Mouse (Mus musculus) neural tube, embryonic 13.5 days (tissue): ENCODE results near the gene Mrpl41. TPM values are rescaled to one million over a fixed set of nuclear protein-coding genes. Genes with fewer than 3 reads are reported as not detected.
"Not testable (repeated sequence)": the region's sequence is repeated elsewhere in the genome, so short reads cannot be mapped to it uniquely, and the experiment has no call there.

Source experiments
- ATAC-seq: fragments of 200-750 bp; cut with Nextera tagmentation; 2 replicates; pipeline ENCODE4 v1.8.0; 2017; ENCODE audit warnings: low read depth, mild to moderate bottlenecking, moderate TSS enrichment, moderate library complexity
- H3K27ac ChIP-seq: fragments of 300-500 bp; sonication (generic); replicated peaks from 2 replicates; pipeline ENCODE4 v1.5.1; 2015; ENCODE audit warnings: moderate library complexity, mild to moderate bottlenecking, inconsistent platforms
- H3K27me3 ChIP-seq: fragments of 300-500 bp; sonication (generic); 2 replicates; pipeline ENCODE4 v1.6.1; 2015; ENCODE audit warnings: mild to moderate bottlenecking, inconsistent platforms
- H3K36me3 ChIP-seq: fragments of 300-500 bp; sonication (generic); 2 replicates; pipeline ENCODE4 v1.6.1; 2015; ENCODE audit warnings: mild to moderate bottlenecking, inconsistent platforms
- H3K4me1 ChIP-seq: fragments of 300-500 bp; sonication (generic); replicated peaks from 2 replicates; pipeline ENCODE4 v1.6.1; 2015; ENCODE audit warnings: inconsistent platforms
- H3K4me2 ChIP-seq: fragments of 300-500 bp; sonication (generic); 2 replicates; pipeline ENCODE4 v1.6.1; 2015; ENCODE audit warnings: inconsistent platforms, mild to moderate bottlenecking, moderate library complexity
- H3K4me3 ChIP-seq: fragments of 300-500 bp; sonication (generic); 2 replicates; pipeline ENCODE4 v1.5.1; 2015; ENCODE audit warnings: mild to moderate bottlenecking, inconsistent platforms
- H3K9ac ChIP-seq: fragments of 300-500 bp; sonication (generic); 2 replicates; pipeline ENCODE4 v1.6.1; 2015; ENCODE audit warnings: moderate library complexity, mild to moderate bottlenecking, inconsistent platforms
- H3K9me3 ChIP-seq: fragments of 300-500 bp; sonication (generic); 2 replicates; pipeline ENCODE4 v1.6.1; 2016; ENCODE audit warnings: inconsistent platforms
- WGBS: fragments of 180-500 bp; shearing (Covaris S2); methylation state at CpG from one replicate; pipeline ENCODE4 v1.1.7; 2015; 5-methylcytosine and 5-hydroxymethylcytosine counted together
- polyA plus RNA-seq: library from polyadenylated mRNA; unstranded; fragments of >200 nt; fragmentation: Nextera tagmentation; extraction: Ambion mirVana; gene quantifications from 2 replicates; pipeline ENCODE4 v1.2.1, GENCODE M21; 2015

Mrpl41 gene
- polyA plus RNA-seq, 1 experiment from 2014 or later = 193 TPM

DNA sequence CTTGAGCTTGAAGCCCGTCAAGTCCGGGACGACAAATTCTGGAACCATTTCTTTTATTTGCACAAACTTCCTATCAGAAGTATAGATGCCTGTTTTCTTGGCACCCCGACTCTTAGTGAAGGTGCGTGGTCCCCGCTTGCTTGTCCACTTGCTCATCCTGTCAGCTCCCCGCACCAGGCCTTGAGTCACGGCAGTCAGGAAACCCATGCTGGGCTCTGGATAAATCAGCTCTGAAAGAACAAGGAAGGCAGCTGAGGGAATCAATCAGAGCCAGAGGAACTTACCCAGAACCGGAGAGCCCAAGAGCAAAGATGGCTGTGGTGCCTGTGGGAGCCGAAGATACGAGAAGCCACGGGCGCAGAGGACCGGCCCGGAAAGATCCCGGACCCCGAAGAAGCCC, 446 bp downstream of the Mrpl41 start:
- not testable (repeated sequence) for H3K27me3 ChIP-seq

GRCm38 (mm10) chr2:24970386-24970785, 4.5 kb downstream of the Mrpl41 start:
- Histone ChIP-seq H3K36me3 (peaks cover 72% of the 10 kb centered on the region), H3K27ac (no peak overlapping the region), H3K9ac (no peak overlapping the region), H3K4me2 (no peak overlapping the region), H3K9me3 (no peaks in the 10 kb centered on the region), H3K4me3 (no peak overlapping the region), H3K27me3 (no peaks in the 10 kb centered on the region), H3K4me1 (peaks cover 16% of the 10 kb centered on the region)
- ATAC-seq = no peak
- 86% methylated on average over 4 of the region's 4 CpGs for WGBS

More for the DNA sequence above, 446 bp downstream of the Mrpl41 start:
- peak; percentile 1; the same call in 1 of the 2 replicates for ATAC-seq
- H3K36me3 ChIP-seq = peaks cover 38% of the 10 kb centered on the region
- not testable (repeated sequence) for H3K9me3 ChIP-seq
- peak overlapping the region; percentile 85 for H3K4me3 ChIP-seq
- H3K4me2 ChIP-seq = peak overlapping the region; percentile 95
- WGBS = 0% methylated on average over 17 of the region's 17 CpGs
- H3K27ac ChIP-seq = peak overlapping the region; percentile 92
- H3K9ac ChIP-seq = peak overlapping the region; percentile 90
- peaks cover 25% of the 10 kb centered on the region for H3K4me1 ChIP-seq

- peak within 1 kb of the TSS; percentile 35 for H3K27ac ChIP-seq
- H3K9ac ChIP-seq = peak within 1 kb of the TSS; percentile 76
- peak within 1 kb of the TSS; percentile 64 for H3K4me3 ChIP-seq
- H3K9me3 ChIP-seq = no peaks in the 10 kb centered on the region
- peaks cover 61% of the 10 kb centered on the region for H3K36me3 ChIP-seq
- WGBS = 1% methylated on average over 28 of the region's 28 CpGs
- ATAC-seq = peak; percentile 94
- H3K4me2 ChIP-seq = peak within 1 kb of the TSS; percentile 70
- peaks cover 15% of the 10 kb centered on the region for H3K4me1 ChIP-seq
- H3K27me3 ChIP-seq = no peaks in the 10 kb centered on the region
Measured at GRCm38 (mm10) chr2:24962304-24963000, 12.4 kb downstream of the Mrpl41 start, which contains the start of gene Dph7. Gene Dph7, plus strand, starts transcription at chr2:24962400.

DNA sequence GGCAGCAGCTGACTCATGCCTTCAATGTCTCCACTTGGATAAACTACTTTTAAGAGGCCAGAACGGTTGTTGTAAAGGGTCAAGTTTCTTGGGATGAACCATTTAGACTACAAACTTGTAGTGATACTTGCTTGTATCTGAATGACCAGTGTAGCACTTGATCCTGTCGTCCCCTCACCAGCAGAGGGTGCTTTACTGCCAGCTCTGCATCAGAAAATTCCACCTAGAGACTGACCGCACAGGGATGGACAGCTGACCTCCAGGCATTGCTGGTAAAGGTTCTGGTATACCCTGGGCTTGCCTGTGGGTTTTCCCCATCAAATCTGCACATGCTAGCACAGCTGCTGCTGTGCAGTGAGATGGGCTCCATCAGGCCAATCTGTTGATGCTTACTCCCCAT, 14.0 kb downstream of the Mrpl41 start:
- Histone ChIP-seq H3K4me3 (no peak overlapping the region), H3K9ac (no peak overlapping the region), H3K27me3 (no peaks in the 10 kb centered on the region), H3K36me3 (peaks cover 63% of the 10 kb centered on the region), H3K4me1 (peaks cover 15% of the 10 kb centered on the region), H3K9me3 (no peaks in the 10 kb centered on the region), H3K27ac (no peak overlapping the region), H3K4me2 (no peak overlapping the region)
- 41% methylated on average over 3 of the region's 3 CpGs for WGBS
- no peak for ATAC-seq

DNA sequence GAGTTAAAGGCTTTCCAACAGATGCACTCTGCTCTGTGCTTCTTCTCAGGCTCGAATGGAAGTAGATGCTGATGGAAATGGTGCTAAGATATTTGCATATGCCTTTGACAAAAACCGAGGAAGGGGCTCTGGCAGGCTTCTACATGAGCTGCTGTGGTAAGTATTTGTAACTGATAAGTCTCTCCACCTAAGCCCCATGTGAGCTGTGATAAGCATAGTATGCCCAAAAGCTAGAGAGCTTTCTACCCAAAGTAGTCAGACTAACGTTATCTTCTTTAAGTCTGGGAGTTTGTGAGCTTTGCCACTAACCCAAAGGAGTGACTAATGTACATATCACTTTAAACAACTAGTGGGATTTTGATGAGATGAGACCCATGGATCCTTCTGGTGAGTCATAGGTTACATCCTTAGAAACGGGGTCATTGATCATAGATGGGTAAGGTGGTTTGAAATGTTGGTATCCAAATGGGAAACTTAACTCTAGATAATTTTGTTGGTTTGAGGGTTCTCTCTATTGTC, 22.3 kb downstream of the Mrpl41 start:
- ATAC-seq = no peak
- no peak overlapping the region for H3K9ac ChIP-seq
- H3K4me3 ChIP-seq = no peak overlapping the region
- H3K27ac ChIP-seq = no peak overlapping the region
- peaks cover 17% of the 10 kb centered on the region for H3K4me1 ChIP-seq
- WGBS = 91% methylated on average over 4 of the region's 4 CpGs
- no peaks in the 10 kb centered on the region for H3K27me3 ChIP-seq
- peaks cover 59% of the 10 kb centered on the region for H3K36me3 ChIP-seq
- H3K9me3 ChIP-seq = no peaks in the 10 kb centered on the region
- no peak overlapping the region for H3K4me2 ChIP-seq

GRCm38 (mm10) chr2:24950189-24950535, 24.7 kb downstream of the Mrpl41 start:
- H3K9me3 ChIP-seq = no peaks in the 10 kb centered on the region
- WGBS = under 1% methylated on average over 31 of the region's 31 CpGs
- H3K4me2 ChIP-seq = peak overlapping the region; percentile 87
- peaks cover 35% of the 10 kb centered on the region for H3K36me3 ChIP-seq
- H3K27me3 ChIP-seq = no peaks in the 10 kb centered on the region
- no peak; the same call in 1 of the 2 replicates for ATAC-seq
- H3K4me1 ChIP-seq = peaks cover 17% of the 10 kb centered on the region
- H3K27ac ChIP-seq = peak overlapping the region; percentile 73
- peak overlapping the region; percentile 98 for H3K4me3 ChIP-seq
- H3K9ac ChIP-seq = peak overlapping the region; percentile 96

GRCm38 (mm10) chr2:24949421-24950188, 25.3 kb downstream of the Mrpl41 start, which contains the start of gene Zmynd19:
Gene Zmynd19, plus strand, starts transcription at chr2:24949792.
- peak within 1 kb of the TSS; percentile 96 for H3K9ac ChIP-seq
- no peaks in the 10 kb centered on the region for H3K9me3 ChIP-seq
- H3K4me2 ChIP-seq = peak within 1 kb of the TSS; percentile 87
- peaks cover 17% of the 10 kb centered on the region for H3K4me1 ChIP-seq
- H3K27me3 ChIP-seq = no peaks in the 10 kb centered on the region
- under 1% methylated on average over 102 of the region's 108 CpGs for WGBS
- H3K36me3 ChIP-seq = peaks cover 30% of the 10 kb centered on the region
- peak within 1 kb of the TSS; percentile 76 for H3K27ac ChIP-seq
- H3K4me3 ChIP-seq = peak within 1 kb of the TSS; percentile 98
- ATAC-seq = peak; percentile 98

DNA sequence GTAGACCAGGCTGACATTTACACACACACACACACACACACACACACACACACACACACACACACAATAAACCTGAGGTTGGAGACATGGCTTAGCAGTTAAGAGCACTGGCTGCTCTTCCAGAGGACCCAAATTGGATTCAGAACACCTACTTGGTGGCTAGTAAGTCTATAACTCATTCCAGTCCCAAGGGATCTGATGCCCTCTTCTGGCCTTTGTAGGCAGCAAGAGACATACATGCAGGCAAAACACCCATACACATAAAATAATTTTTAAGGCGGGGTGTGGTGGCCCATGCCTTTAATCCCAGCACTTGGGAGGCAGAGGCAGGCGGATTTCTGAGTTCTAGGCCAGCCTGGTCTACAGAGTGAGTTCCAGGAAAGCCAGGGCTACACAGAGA, 30.6 kb downstream of the Mrpl41 start:
- not testable (repeated sequence) for H3K4me2 ChIP-seq, H3K9me3 ChIP-seq, ATAC-seq, H3K27ac ChIP-seq, H3K36me3 ChIP-seq, H3K4me1 ChIP-seq, H3K9ac ChIP-seq, H3K4me3 ChIP-seq, H3K27me3 ChIP-seq
- 44% methylated on average over 2 of the region's 2 CpGs for WGBS

DNA sequence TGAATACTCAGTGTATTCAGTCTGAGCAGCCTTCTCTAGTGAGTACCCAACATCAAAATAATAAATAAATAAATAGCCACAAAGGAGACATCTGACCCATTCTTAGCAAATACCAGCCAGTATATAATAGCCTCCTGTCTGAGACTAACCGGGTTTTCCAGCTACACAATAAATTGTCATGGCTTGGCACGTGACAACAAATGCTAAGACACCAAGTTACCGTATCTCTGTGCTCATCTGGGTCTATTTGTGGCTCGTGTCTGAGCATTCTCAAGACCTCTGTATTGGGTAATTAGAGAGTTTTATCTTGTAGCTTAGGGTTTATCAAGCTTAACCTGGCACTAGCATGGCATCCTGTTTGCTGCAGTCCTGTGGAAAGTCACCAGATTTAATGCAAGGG, 32.8 kb downstream of the Mrpl41 start:
- no peak overlapping the region for H3K27ac ChIP-seq
- no peak overlapping the region for H3K9ac ChIP-seq
- 63% methylated on average over 4 of the region's 4 CpGs for WGBS

DNA sequence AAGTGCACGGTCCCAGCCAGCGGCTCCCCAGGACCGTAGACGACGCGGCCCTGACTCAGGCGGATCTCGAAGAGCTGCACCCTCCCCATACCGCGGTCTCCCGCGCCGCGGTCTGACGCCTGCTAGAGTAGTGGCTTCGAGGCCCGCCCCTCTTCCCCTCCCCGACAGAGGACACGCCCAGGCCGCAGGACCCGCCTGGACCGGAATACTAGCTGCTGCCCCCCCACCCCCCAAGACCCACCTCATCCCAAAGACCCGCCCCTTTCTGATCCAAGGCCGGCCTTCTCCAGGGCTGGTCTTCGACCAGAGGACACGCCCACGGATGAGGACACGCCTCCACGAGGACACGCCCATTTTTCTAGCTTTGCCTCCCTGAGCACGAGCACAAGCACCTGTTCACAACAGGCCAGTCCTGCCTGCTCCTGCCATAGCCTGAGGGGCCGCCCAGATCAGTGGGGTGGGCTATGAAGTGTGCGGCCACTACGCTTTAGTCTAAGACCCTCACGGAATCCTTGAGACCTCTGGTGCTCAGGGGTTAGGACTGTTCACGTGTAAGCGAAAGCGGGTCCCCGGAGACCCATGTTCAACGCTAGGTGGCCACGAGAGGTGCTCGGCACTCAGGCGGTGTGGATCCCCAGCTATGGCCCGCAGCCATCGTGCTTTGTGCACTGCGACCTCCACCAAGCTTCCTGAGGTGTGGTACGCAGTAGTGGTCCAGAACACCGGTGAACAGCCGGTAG, 39.7 kb downstream of the Mrpl41 start, which contains the start of gene Arrdc1:
Gene Arrdc1, minus strand, starts transcription at position 196 of the 740 bp plus-strand sequence.
- under 1% methylated on average over 49 of the region's 49 CpGs for WGBS
- peak within 1 kb of the TSS; percentile 72 for H3K9ac ChIP-seq
- peak within 1 kb of the TSS; percentile 57 for H3K4me3 ChIP-seq
- peak within 1 kb of the TSS; percentile 86 for H3K4me2 ChIP-seq
- peaks cover 19% of the 10 kb centered on the region for H3K4me1 ChIP-seq
- H3K9me3 ChIP-seq = no peaks in the 10 kb centered on the region
- peak; percentile 90 for ATAC-seq
- H3K36me3 ChIP-seq = no peaks in the 10 kb centered on the region
- 0 out of 2 replicates have a peak, but pooled peaks cover 10% of the 10 kb centered on the region for H3K27me3 ChIP-seq
- 0 out of 2 replicates have a peak within 1 kb of the TSS, but pooled peaks have one; percentile 25 for H3K27ac ChIP-seq

More for the DNA sequence above, 32.8 kb downstream of the Mrpl41 start:
- Histone ChIP-seq H3K4me3 (no peak overlapping the region), H3K27me3 (0 out of 2 replicates have a peak, but pooled peaks cover 4% of the 10 kb centered on the region), H3K4me1 (no peaks in the 10 kb centered on the region), H3K4me2 (no peak overlapping the region), H3K36me3 (no peaks in the 10 kb centered on the region), H3K9me3 (no peaks in the 10 kb centered on the region)
- no peak for ATAC-seq

DNA sequence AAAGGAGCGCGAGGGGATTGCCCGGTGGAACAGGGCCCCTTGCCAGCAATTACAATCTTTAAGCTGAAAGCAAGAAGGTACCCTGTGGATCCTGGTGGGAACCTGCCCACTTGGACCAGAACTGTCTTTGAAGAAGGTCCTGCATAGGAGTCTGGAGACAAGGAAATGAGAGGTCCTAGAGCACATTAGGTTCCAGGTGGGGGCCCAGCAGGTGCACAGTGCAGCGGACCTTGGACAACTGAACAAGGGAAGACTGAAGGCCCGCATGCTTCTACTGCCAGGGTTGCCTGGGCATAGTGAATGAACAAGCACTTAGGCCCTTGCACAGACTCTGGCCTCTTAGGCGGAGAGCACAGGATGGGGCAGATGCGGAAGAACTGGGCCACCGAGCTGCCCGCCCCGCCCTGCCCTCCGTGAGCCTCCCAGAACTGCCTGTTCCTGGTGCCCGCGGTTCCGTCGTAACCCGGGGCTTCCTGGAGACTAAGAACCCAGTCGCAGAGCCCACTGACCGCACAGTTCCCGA, 40.4 kb downstream of the Mrpl41 start:
- Histone ChIP-seq H3K36me3 (no peaks in the 10 kb centered on the region), H3K9ac (peak overlapping the region; percentile 72), H3K9me3 (no peaks in the 10 kb centered on the region), H3K27me3 (0 out of 2 replicates have a peak, but pooled peaks cover 10% of the 10 kb centered on the region), H3K4me3 (peak overlapping the region; percentile 57), H3K4me2 (peak overlapping the region; percentile 86), H3K4me1 (peaks cover 19% of the 10 kb centered on the region), H3K27ac (no peak overlapping the region)
- 5% methylated on average over 19 of the region's 19 CpGs for WGBS
- ATAC-seq = peak; percentile 72
